Mouse (Mus musculus): ENCODE results near the gene Batf3. TPM values are rescaled to one million over a fixed set of nuclear protein-coding genes. Genes with fewer than 3 reads are reported as not detected.

Gene Batf3
- total and polyA plus RNA-seq, 3 experiments = 0.60 to 1.8 TPM; not detected in 1

- Histone ChIP-seq H3K27ac (peak overlapping the region; percentile 79), H3K36me3 (ENCODE audit: control insufficient read depth, insufficient read depth, low read length) (no peaks in the 10 kb centered on the region), H3K79me2 (replicated peaks; ENCODE audit: control insufficient read depth, insufficient read depth, low read length) (no peaks in the 10 kb centered on the region), H3K9ac (ENCODE audit: low read depth, low read length) (no peak overlapping the region; the same call in 1 of the 2 replicates), H3K4me1 (ENCODE audit: control insufficient read depth, insufficient read depth, low read length) (peaks cover 1% of the 10 kb centered on the region; the same call in 1 of the 2 replicates), H3K4me3 (peak overlapping the region; percentile 14; the same call in 1 of the 2 replicates), H3K27me3 (ENCODE audit: control insufficient read depth, insufficient read depth, low read length) (no peaks in the 10 kb centered on the region)
- intact Hi-C loops (cut with DNase I) = loop anchor here (1.0 kb wide), 1 partner anchor 131 kb away; no protein-coding TSS in a partner anchor
- 25% methylated on average over 10 of the region's 10 CpGs for WGBS
- peak; percentile 61 to 75 for DNase-seq
- TF ChIP-seq EP300 (IDR thresholded peaks at IDR 0.05; ENCODE audit: insufficient read depth, low read depth, low read length) (no peak), CTCF (IDR thresholded peaks at IDR 0.05) (peak; percentile 96), POLR2A (IDR thresholded peaks at IDR 0.05; ENCODE audit: insufficient read depth, low read depth, low read length) (peak; percentile 53)
Observed at GRCm38 (mm10) chr1:191075199-191075883, 22.3 kb upstream of the Batf3 start.

- Histone ChIP-seq H3K79me2 (replicated peaks; ENCODE audit: control insufficient read depth, insufficient read depth, low read length) (no peaks in the 10 kb centered on the region), H3K4me3 (no peak overlapping the region), H3K9ac (ENCODE audit: low read depth, low read length) (no peak overlapping the region), H3K4me1 (ENCODE audit: control insufficient read depth, insufficient read depth, low read length) (no peaks in the 10 kb centered on the region), H3K27me3 (ENCODE audit: control insufficient read depth, insufficient read depth, low read length) (no peaks in the 10 kb centered on the region), H3K36me3 (ENCODE audit: control insufficient read depth, insufficient read depth, low read length) (no peaks in the 10 kb centered on the region), H3K27ac (no peak overlapping the region)
- 91% methylated on average over 8 of the region's 8 CpGs for WGBS
- no peak for DNase-seq
- TF ChIP-seq EP300 (IDR thresholded peaks at IDR 0.05; ENCODE audit: insufficient read depth, low read depth, low read length) (no peak), POLR2A (IDR thresholded peaks at IDR 0.05; ENCODE audit: insufficient read depth, low read depth, low read length) (no peak)
- intact Hi-C loops (cut with DNase I) = no loop called here
Observed at GRCm38 (mm10) chr1:191083230-191083629, 14.4 kb upstream of the Batf3 start.

GRCm38 (mm10) chr1:191084951-191085559, 12.6 kb upstream of the Batf3 start:
- H3K36me3 ChIP-seq (ENCODE audit: control insufficient read depth, insufficient read depth, low read length) = no peaks in the 10 kb centered on the region
- no peak for TF ChIP-seq POLR2A (IDR thresholded peaks at IDR 0.05; ENCODE audit: insufficient read depth, low read depth, low read length)
- peak; percentile 79 for TF ChIP-seq CTCF (IDR thresholded peaks at IDR 0.05)
- no peaks in the 10 kb centered on the region for H3K27me3 ChIP-seq (ENCODE audit: control insufficient read depth, insufficient read depth, low read length)
- WGBS = 75% methylated on average over 5 of the region's 5 CpGs
- H3K79me2 ChIP-seq (replicated peaks; ENCODE audit: control insufficient read depth, insufficient read depth, low read length) = no peaks in the 10 kb centered on the region
- DNase-seq = peak; percentile 52 to 58
- no peak overlapping the region for H3K9ac ChIP-seq (ENCODE audit: low read depth, low read length)
- no peaks in the 10 kb centered on the region for H3K4me1 ChIP-seq (ENCODE audit: control insufficient read depth, insufficient read depth, low read length)
- H3K4me3 ChIP-seq = no peak overlapping the region
- intact Hi-C loops (cut with DNase I) = no loop called here
- no peak overlapping the region for H3K27ac ChIP-seq

- Histone ChIP-seq H3K27ac (no peak overlapping the region), H3K4me3 (no peak overlapping the region), H3K36me3 (ENCODE audit: control insufficient read depth, insufficient read depth, low read length) (no peaks in the 10 kb centered on the region), H3K4me1 (ENCODE audit: control insufficient read depth, insufficient read depth, low read length) (no peaks in the 10 kb centered on the region), H3K79me2 (replicated peaks; ENCODE audit: control insufficient read depth, insufficient read depth, low read length) (no peaks in the 10 kb centered on the region), H3K27me3 (ENCODE audit: control insufficient read depth, insufficient read depth, low read length) (no peaks in the 10 kb centered on the region), H3K9ac (ENCODE audit: low read depth, low read length) (no peak overlapping the region)
- intact Hi-C loops (cut with DNase I) = no loop called here
- WGBS = 75% methylated on average over 12 of the region's 12 CpGs
- peak in 1 of 2 experiments; percentile 54 for DNase-seq
- TF ChIP-seq CTCF (IDR thresholded peaks at IDR 0.05) = no peak
- no peak for TF ChIP-seq EP300 (IDR thresholded peaks at IDR 0.05; ENCODE audit: insufficient read depth, low read depth, low read length)
- TF ChIP-seq POLR2A (IDR thresholded peaks at IDR 0.05; ENCODE audit: insufficient read depth, low read depth, low read length) = no peak
Observed at GRCm38 (mm10) chr1:191085597-191085996, 12.1 kb upstream of the Batf3 start.

GRCm38 (mm10) chr1:191086304-191086878, 11.3 kb upstream of the Batf3 start:
- intact Hi-C loops (cut with DNase I) = no loop called here
- Histone ChIP-seq H3K4me1 (ENCODE audit: control insufficient read depth, insufficient read depth, low read length) (no peaks in the 10 kb centered on the region), H3K79me2 (replicated peaks; ENCODE audit: control insufficient read depth, insufficient read depth, low read length) (no peaks in the 10 kb centered on the region), H3K9ac (ENCODE audit: low read depth, low read length) (no peak overlapping the region), H3K36me3 (ENCODE audit: control insufficient read depth, insufficient read depth, low read length) (no peaks in the 10 kb centered on the region), H3K27me3 (ENCODE audit: control insufficient read depth, insufficient read depth, low read length) (no peaks in the 10 kb centered on the region), H3K27ac (no peak overlapping the region), H3K4me3 (no peak overlapping the region)
- TF ChIP-seq EP300 (IDR thresholded peaks at IDR 0.05; ENCODE audit: insufficient read depth, low read depth, low read length) (no peak), POLR2A (IDR thresholded peaks at IDR 0.05; ENCODE audit: insufficient read depth, low read depth, low read length) (no peak), CTCF (IDR thresholded peaks at IDR 0.05) (no peak)
- DNase-seq = no peak
- 81% methylated on average over 7 of the region's 7 CpGs for WGBS

GRCm38 (mm10) chr1:191086960-191087359, 10.7 kb upstream of the Batf3 start:
- TF ChIP-seq EP300 (IDR thresholded peaks at IDR 0.05; ENCODE audit: insufficient read depth, low read depth, low read length) (no peak), POLR2A (IDR thresholded peaks at IDR 0.05; ENCODE audit: insufficient read depth, low read depth, low read length) (no peak), CTCF (IDR thresholded peaks at IDR 0.05) (no peak)
- Histone ChIP-seq H3K27ac (no peak overlapping the region), H3K36me3 (ENCODE audit: control insufficient read depth, insufficient read depth, low read length) (no peaks in the 10 kb centered on the region), H3K9ac (ENCODE audit: low read depth, low read length) (no peak overlapping the region), H3K79me2 (replicated peaks; ENCODE audit: control insufficient read depth, insufficient read depth, low read length) (no peaks in the 10 kb centered on the region), H3K4me3 (no peak overlapping the region), H3K4me1 (ENCODE audit: control insufficient read depth, insufficient read depth, low read length) (peaks cover 3% of the 10 kb centered on the region), H3K27me3 (ENCODE audit: control insufficient read depth, insufficient read depth, low read length) (no peaks in the 10 kb centered on the region)
- intact Hi-C loops (cut with DNase I) = no loop called here
- 65% methylated on average over 8 of the region's 8 CpGs for WGBS
- DNase-seq = no peak
